Mouse (Mus musculus): ENCODE measurements at regions not wholly inside any gene's neighbourhood (a gene's known extent, or its start where the extent isn't known, plus 50 kb on each side); places are given as distances from the start of the nearest gene placed in this dataset.
A peak's percentile ranks its signal among the peaks of the same experiment; 100 is the strongest.
"Not testable (repeated sequence)": the region's sequence is repeated elsewhere in the genome, so short reads cannot be mapped to it uniquely, and the experiment has no call there.

GRCm38 (mm10) chr2:57185151-57185550 lies 52.3 kb upstream of the Gpd2 start:
- no peak for DNase-seq (ENCODE audit: low read depth, low spot score)

GRCm38 (mm10) chr2:57183108-57183507 lies 54.3 kb upstream of the Gpd2 start:
- DNase-seq (ENCODE audit: low read depth, low spot score) = not testable (repeated sequence)

- peak; percentile 84 for DNase-seq (ENCODE audit: low read depth, low spot score)
Measured at GRCm38 (mm10) chr2:57181692-57182541, 55.5 kb upstream of the Gpd2 start.

GRCm38 (mm10) chr2:57181350-57181691 lies 56.1 kb upstream of the Gpd2 start:
- no peak for DNase-seq (ENCODE audit: low read depth, low spot score)

GRCm38 (mm10) chr2:57178056-57178455 lies 54.3 kb upstream of the Nr4a2 start:
- DNase-seq (ENCODE audit: low read depth, low spot score) = peak; percentile 52

GRCm38 (mm10) chr2:57176547-57176946 lies 52.7 kb upstream of the Nr4a2 start:
- no peak for DNase-seq (ENCODE audit: low read depth, low spot score)

GRCm38 (mm10) chr2:57175219-57175618 lies 51.4 kb upstream of the Nr4a2 start:
- DNase-seq (ENCODE audit: low read depth, low spot score) = no peak

Data from telencephalon, adult 2 months (tissue).